Mouse (Mus musculus) megakaryocyte, embryonic 14.5 days (primary cell): ENCODE results near the gene Ugt2b1.

Experiments
- FLI1 ChIP-seq: IDR thresholded peaks from 2 replicates; pipeline ENCODE4 v1.6.1; 2012; ENCODE audit warnings: low read length, inconsistent platforms, mixed read lengths
- GATA1 ChIP-seq: IDR thresholded peaks from 3 replicates; pipeline ENCODE4 v1.6.1; 2012; ENCODE audit warnings: mixed read lengths, low read length, inconsistent platforms, borderline replicate concordance

DNA sequence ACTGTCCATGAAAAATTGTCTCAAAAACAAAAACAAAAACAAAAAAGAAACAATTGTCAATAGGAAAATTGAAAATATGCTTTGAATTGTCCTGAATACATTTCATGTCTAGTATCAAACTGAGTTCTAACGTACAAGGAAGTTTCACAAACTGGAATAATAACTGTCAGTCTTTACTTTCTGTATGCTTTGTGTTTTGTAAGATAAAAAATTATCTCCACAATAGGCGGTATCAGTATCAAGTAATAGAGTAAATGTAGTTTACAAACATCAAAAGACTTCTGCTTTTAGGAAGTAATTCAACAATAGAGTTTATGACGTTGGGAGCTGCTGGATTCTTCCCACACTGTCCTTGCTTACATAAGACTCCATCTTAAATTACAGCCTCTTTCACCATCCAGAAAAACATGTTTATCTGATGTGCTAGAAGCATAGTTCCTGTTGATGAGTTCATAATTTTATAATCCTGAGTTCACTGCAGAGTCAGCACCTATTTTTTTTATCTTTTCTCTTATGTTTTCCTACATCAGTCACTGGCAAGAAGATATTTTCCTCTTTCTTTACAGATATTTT, 5.6 kb downstream of the Ugt2b1 start:
- TF ChIP-seq GATA1 (no peak), FLI1 (no peak)
